Mouse (Mus musculus): ENCODE results near the gene Syngr2. TPM values are rescaled to one million over a fixed set of nuclear protein-coding genes. Genes with fewer than 3 reads are reported as not detected.

The Syngr2 gene
- total RNA-seq, 2 experiments from 2014 or later, result 112 TPM

- no peak for DNase-seq
These were observed 53.8 kb downstream of the Syngr2 start for GRCm38 (mm10) chr11:117863174-117863856.

Other genes starting within 250 kb of the Syngr2 start
- 10 to 100 TPM; 28.1 to 32.0 TPM for gene Tnrc6c, start 155.4 kb upstream of the Syngr2 start, total RNA-seq (2021)
- gene Tmc8, start 27.6 kb upstream of the Syngr2 start, total RNA-seq (2021), result 1 to 10 TPM; 4.6 to 5.6 TPM
- 10 to 100 TPM; 11.6 to 16.4 TPM for gene Tmc6, start 27.5 kb upstream of the Syngr2 start, total RNA-seq (2021)
- not detected for gene 6030468B19Rik, start 12.0 kb upstream of the Syngr2 start, total RNA-seq (2021)
- 1 to 10 TPM in 1 of 2 experiments, under 1 TPM in 1; 0.87 to 1.4 TPM for gene Gm20708, start within 50 bp of the Syngr2 start, total RNA-seq (2021)
- 1 to 10 TPM; 3.9 to 5.5 TPM for gene Afmid, start 16.3 kb downstream of the Syngr2 start, total RNA-seq (2021)
- gene Tk1, start 16.4 kb downstream of the Syngr2 start, total RNA-seq (2021), result 1 to 10 TPM; 1.4 to 1.7 TPM
- gene Birc5, start 39.6 kb downstream of the Syngr2 start, total RNA-seq (2021), result under 1 TPM; 0.23 to 0.84 TPM
- not detected for gene Tmem235, start 51.1 kb downstream of the Syngr2 start, total RNA-seq (2021)
- 10 to 100 TPM; 10.6 to 10.8 TPM for gene Tha1, start 63.8 kb downstream of the Syngr2 start, total RNA-seq (2021)
- gene Socs3, start 160.4 kb downstream of the Syngr2 start, total RNA-seq (2021), result 1 to 10 TPM; 3.2 to 3.5 TPM
- 10 to 100 TPM; 17.0 to 18.8 TPM for gene Pgs1, start 176.6 kb downstream of the Syngr2 start, total RNA-seq (2021)